Mouse (Mus musculus) E14TG2a.4 (cell line): Measurements from ENCODE around the gene Tmem255a.
"Not testable (repeated sequence)": the region's sequence is repeated elsewhere in the genome, so short reads cannot be mapped to it uniquely, and the experiment has no call there.

ENCODE experiments used
- H3K27me3 ChIP-seq: 2 replicates; pipeline ENCODE4 v1.6.1; 2014; ENCODE audit warnings: low read length, control low read depth; ENCODE audit not compliant: insufficient read depth
- H3K36me3 ChIP-seq: 2 replicates; pipeline ENCODE4 v1.6.1; 2014; ENCODE audit warnings: low read length, control low read depth; ENCODE audit not compliant: insufficient read depth
- H3K4me1 ChIP-seq: replicated peaks from 2 replicates; pipeline ENCODE4 v1.6.1; 2014; ENCODE audit warnings: low read depth, low read length, control low read depth
- H3K4me3 ChIP-seq: replicated peaks from 2 replicates; pipeline ENCODE4 v1.5.1; 2014; ENCODE audit warnings: mild to moderate bottlenecking, low read length
- H3K9me3 ChIP-seq: 2 replicates; pipeline ENCODE4 v1.6.1; 2014; ENCODE audit warnings: low read length, control low read depth
- CTCF ChIP-seq: conservative IDR thresholded peaks from 2 replicates; pipeline ENCODE4 v1.5.1; 2014; ENCODE audit warnings: low read length
- NANOG ChIP-seq: IDR thresholded peaks from 2 replicates; pipeline ENCODE4 v1.6.1; 2014; ENCODE audit warnings: borderline replicate concordance, low read length, mixed read lengths
- POU5F1 ChIP-seq: IDR thresholded peaks from 2 replicates; pipeline ENCODE4 v1.6.1; 2014; ENCODE audit warnings: low read length, borderline replicate concordance

Tmem255a gene

GRCm38 (mm10) chrX:38181608-38182258, 70.5 kb downstream of the Tmem255a start:
- H3K4me3 ChIP-seq: no peak overlapping the region
- peaks cover 4% of the 10 kb centered on the region for H3K9me3 ChIP-seq
- H3K27me3 ChIP-seq: peaks cover 9% of the 10 kb centered on the region
- no peaks in the 10 kb centered on the region for H3K36me3 ChIP-seq
- H3K4me1 ChIP-seq: peaks cover 17% of the 10 kb centered on the region
- TF ChIP-seq POU5F1 (no peak), CTCF (no peak), NANOG (no peak)

GRCm38 (mm10) chrX:38180656-38181607, 71.3 kb downstream of the Tmem255a start:
- no peak for TF ChIP-seq NANOG
- TF ChIP-seq CTCF: no peak
- no peak for TF ChIP-seq POU5F1
- H3K4me1 ChIP-seq: peaks cover 13% of the 10 kb centered on the region
- H3K9me3 ChIP-seq: peaks cover 4% of the 10 kb centered on the region
- peak overlapping the region; percentile 71 for H3K4me3 ChIP-seq
- H3K27me3 ChIP-seq: peaks cover 9% of the 10 kb centered on the region
- H3K36me3 ChIP-seq: no peaks in the 10 kb centered on the region

GRCm38 (mm10) chrX:38179891-38180310, 72.3 kb downstream of the Tmem255a start:
- H3K36me3 ChIP-seq, H3K27me3 ChIP-seq, H3K9me3 ChIP-seq, H3K4me1 ChIP-seq: not testable (repeated sequence)
- H3K4me3 ChIP-seq: 0 out of 2 replicates have a peak overlapping the region, but pooled peaks have one; percentile 0
- peak; percentile 77 for TF ChIP-seq CTCF

GRCm38 (mm10) chrX:38166592-38166991, 85.6 kb downstream of the Tmem255a start:
- H3K27me3 ChIP-seq: no peaks in the 10 kb centered on the region
- no peaks in the 10 kb centered on the region for H3K4me1 ChIP-seq
- TF ChIP-seq NANOG (no peak), CTCF (no peak), POU5F1 (no peak)
- no peaks in the 10 kb centered on the region for H3K9me3 ChIP-seq
- no peak overlapping the region for H3K4me3 ChIP-seq
- H3K36me3 ChIP-seq: no peaks in the 10 kb centered on the region

GRCm38 (mm10) chrX:38166064-38166463, 86.2 kb downstream of the Tmem255a start:
- no peaks in the 10 kb centered on the region for H3K9me3 ChIP-seq
- no peaks in the 10 kb centered on the region for H3K4me1 ChIP-seq
- H3K27me3 ChIP-seq: no peaks in the 10 kb centered on the region
- TF ChIP-seq CTCF (no peak), POU5F1 (no peak), NANOG (no peak)
- no peak overlapping the region for H3K4me3 ChIP-seq
- H3K36me3 ChIP-seq: no peaks in the 10 kb centered on the region

GRCm38 (mm10) chrX:38165315-38165714, 86.9 kb downstream of the Tmem255a start:
- Histone ChIP-seq H3K36me3 (no peaks in the 10 kb centered on the region), H3K4me1 (no peaks in the 10 kb centered on the region), H3K27me3 (no peaks in the 10 kb centered on the region), H3K9me3 (no peaks in the 10 kb centered on the region), H3K4me3 (no peak overlapping the region)
- TF ChIP-seq CTCF (no peak), POU5F1 (no peak), NANOG (no peak)

- H3K27me3 ChIP-seq: no peaks in the 10 kb centered on the region
- no peaks in the 10 kb centered on the region for H3K4me1 ChIP-seq
- H3K9me3 ChIP-seq: no peaks in the 10 kb centered on the region
- TF ChIP-seq POU5F1 (no peak), CTCF (peak; percentile 42)
- no peak overlapping the region for H3K4me3 ChIP-seq
- no peaks in the 10 kb centered on the region for H3K36me3 ChIP-seq
Measured at GRCm38 (mm10) chrX:38159097-38159496, 93.1 kb downstream of the Tmem255a start.
